In genomic region chr3:130729472-130730188, GRCm38 (mm10) we compare ENCODE assay signal across 8 mouse cellular contexts. TPM values are rescaled to one million over a fixed set of nuclear protein-coding genes. Genes with fewer than 3 reads are reported as not detected.
A peak's percentile ranks its signal among the peaks of the same experiment; 100 is the strongest.
DNase-seq lines count a peak whose midpoint lies in the region; ATAC-seq lines count a peak whose summit lies in the region.

No protein-coding gene starts in this region.

- H3K4me3 ChIP-seq in brown adipose tissue, adult 24 weeks (ENCODE audit: insufficient read depth, low read depth, low read length), result peak overlapping the region; percentile 89
- peak overlapping the region; percentile 67 for H3K4me3 ChIP-seq in kidney, embryonic 14.5 days (ENCODE audit: low read length)
- H3K4me3 ChIP-seq in liver, embryonic 15.5 days (replicated peaks), result peak overlapping the region; percentile 90

- H3K27ac ChIP-seq in brown adipose tissue, adult 24 weeks (replicated peaks; ENCODE audit: low read depth, low read length), result peak overlapping the region; percentile 49
- H3K27ac ChIP-seq in kidney, embryonic 14.5 days (ENCODE audit: low read depth, low read length), result peak overlapping the region; percentile 27
- H3K27ac ChIP-seq in liver, embryonic 15.5 days (replicated peaks), result peak overlapping the region; percentile 73

- H3K27me3 ChIP-seq in kidney, embryonic 14.5 days (ENCODE audit: control insufficient read depth, insufficient read depth, low read length), result no peaks in the 10 kb centered on the region
- peaks cover 5% of the 10 kb centered on the region for H3K27me3 ChIP-seq in liver, embryonic 15.5 days

- no peaks in the 10 kb centered on the region for H3K4me1 ChIP-seq in brown adipose tissue, adult 24 weeks (ENCODE audit: control insufficient read depth, insufficient read depth, insufficient read length, low read length)
- peaks cover 12% of the 10 kb centered on the region for H3K4me1 ChIP-seq in kidney, embryonic 14.5 days (ENCODE audit: control insufficient read depth, insufficient read depth, low read length)
- H3K4me1 ChIP-seq in liver, embryonic 15.5 days (replicated peaks), result peaks cover 30% of the 10 kb centered on the region

- H3K9ac ChIP-seq in kidney, embryonic 14.5 days (ENCODE audit: low read depth, low read length), result peak overlapping the region; percentile 88
- peak overlapping the region; percentile 92 for H3K9ac ChIP-seq in liver, embryonic 15.5 days

- ATAC-seq in kidney, embryonic 14.5 days (ENCODE audit: low FRiP score, low TSS enrichment), result peak; percentile 41
- ATAC-seq in liver, embryonic 15.5 days (ENCODE audit: insufficient read depth), result peak; percentile 71

- no peaks in the 10 kb centered on the region for H3K9me3 ChIP-seq in kidney, embryonic 14.5 days (ENCODE audit: control insufficient read depth, low read length)
- no peaks in the 10 kb centered on the region for H3K9me3 ChIP-seq in liver, embryonic 15.5 days (replicated peaks)

- under 1% methylated on average over 58 of the region's 58 CpGs for WGBS in kidney, embryonic 14.5 days
- under 1% methylated on average over 58 of the region's 58 CpGs for WGBS in liver, embryonic 15.5 days (ENCODE audit: insufficient replicate concordance)

- H3K36me3 ChIP-seq in kidney, embryonic 14.5 days (ENCODE audit: control insufficient read depth, insufficient read depth, low read length), result peaks cover 39% of the 10 kb centered on the region
- peaks cover 41% of the 10 kb centered on the region for H3K36me3 ChIP-seq in liver, embryonic 15.5 days (replicated peaks)

- H3K4me2 ChIP-seq in kidney, embryonic 14.5 days (replicated peaks; ENCODE audit: low read depth, low read length), result peak overlapping the region; percentile 73
- H3K4me2 ChIP-seq in liver, embryonic 15.5 days, result peak overlapping the region; percentile 82

- DNase-seq in urinary bladder, adult 2 months (ENCODE audit: low spot score), result peak; percentile 27
- no peak for DNase-seq in urinary bladder, postnatal 10 days (ENCODE audit: low spot score)
- peak; percentile 19 to 38 for DNase-seq in frontal cortex, postnatal 14 days (ENCODE audit: low spot score in 2 of 2)
- peak; percentile 28 to 45 for DNase-seq in natural killer cell, adult 2 months (ENCODE audit: low spot score in 2 of 2)
- peak; percentile 44 to 52 for DNase-seq in thymus, postnatal 36 days

RNA-seq across cellular contexts. Expression of gene Rpl34, which starts 0.6 kb away (rescaled TPM):
- polyA plus RNA-seq in urinary bladder, adult 2 months (2012; rRNA removed), result 2,153 and 2,445 TPM in 2 replicates
- polyA plus RNA-seq in brown adipose tissue, adult 24 weeks (2012; ENCODE audit: insufficient read depth, insufficient read length, missing spikeins), result 668 and 733 TPM in 2 replicates
- polyA plus RNA-seq in kidney, embryonic 14.5 days (2014; fragmentation: Nextera tagmentation; extraction: Ambion mirVana), result 1,007 and 1,462 TPM in 2 replicates
- polyA plus RNA-seq in liver, embryonic 15.5 days (2015; fragmentation: Nextera tagmentation; extraction: Ambion mirVana), result 482 and 508 TPM in 2 replicates

RNA-seq across cellular contexts. Expression of gene Ostc, which starts 20.4 kb away (rescaled TPM):
- 89.6 and 103 TPM in 2 replicates for polyA plus RNA-seq in urinary bladder, adult 2 months (2012; rRNA removed)
- 23.5 and 25.4 TPM in 2 replicates for polyA plus RNA-seq in brown adipose tissue, adult 24 weeks (2012; ENCODE audit: insufficient read depth, insufficient read length, missing spikeins)
- polyA plus RNA-seq in kidney, embryonic 14.5 days (2014; fragmentation: Nextera tagmentation; extraction: Ambion mirVana), result 386 and 434 TPM in 2 replicates
- 214 and 218 TPM in 2 replicates for polyA plus RNA-seq in liver, embryonic 15.5 days (2015; fragmentation: Nextera tagmentation; extraction: Ambion mirVana)
